ENCODE assay signal across 13 mouse cellular contexts in genomic region chr7:87321571-87321970, GRCm38 (mm10).
"Had no signal": no experiment of that assay in that cellular context is flagged by ENCODE, and none has a peak within 500 bp of the region (broad histone marks: within the 10 kb centered on the region; RNA-seq: fewer than 3 reads in every experiment).

No protein-coding gene starts in this region.

- H3K27me3 ChIP-seq: midbrain, embryonic 12.5 days; midbrain, embryonic 15.5 days; neural tube, embryonic 12.5 days; neural tube, embryonic 15.5 days had no signal

- ATAC-seq: liver, postnatal 0 days; lung, postnatal 0 days; midbrain, embryonic 15.5 days had no signal

- DNase-seq: kidney, adult 9 months; kidney, postnatal 14 days; kidney, postnatal 4 days; liver, postnatal 0 days; right cerebral cortex, adult 18-20 months; right cerebral cortex, postnatal 14 days; thymus, adult 2 months; thymus, postnatal 25 days had no signal
